Mouse (Mus musculus): ENCODE data around the gene Pde11a. TPM values are rescaled to one million over a fixed set of nuclear protein-coding genes. Genes with fewer than 3 reads are reported as not detected.

Pde11a gene
- polyA plus RNA-seq, 1 experiment = 0.83 TPM

DNA sequence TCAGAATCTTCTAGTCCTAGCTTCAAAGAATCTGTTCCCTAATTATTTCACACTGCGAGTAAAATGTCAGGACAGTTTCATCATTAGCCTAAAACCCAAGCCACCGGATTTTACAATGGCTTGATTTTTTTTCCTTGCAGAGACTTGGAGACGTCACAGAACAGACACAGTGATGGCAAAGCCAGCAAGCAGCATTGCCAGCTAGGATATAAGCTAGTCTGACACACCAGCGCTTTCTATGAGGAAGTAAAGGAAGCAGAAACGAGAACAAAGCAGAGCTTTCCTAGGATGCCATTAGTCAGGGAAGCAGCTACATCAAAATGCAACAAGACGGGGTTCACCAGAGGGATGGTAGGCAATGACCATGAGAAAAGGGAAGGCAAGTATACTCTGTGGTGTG is 9.3 kb upstream of the Pde11a start:
- no peaks in the 10 kb centered on the region for H3K27me3 ChIP-seq (replicated peaks; ENCODE audit: control insufficient read depth, insufficient read depth, low read length)
- no peaks in the 10 kb centered on the region for H3K36me3 ChIP-seq (ENCODE audit: control insufficient read depth, insufficient read depth, low read length)
- DNase-seq = no peak
- TF ChIP-seq CTCF (conservative IDR thresholded peaks at IDR 0.05; ENCODE audit: insufficient read depth, insufficient read length, low read depth, low read length) (no peak), POLR2A (IDR thresholded peaks at IDR 0.05; ENCODE audit: low read depth, low read length) (no peak)
- no peaks in the 10 kb centered on the region for H3K4me1 ChIP-seq (ENCODE audit: control insufficient read depth, insufficient read depth, low read length)
- 76% methylated on average over 6 of the region's 6 CpGs for WGBS
- H3K27ac ChIP-seq (ENCODE audit: insufficient read depth, low read depth, low read length) = no peak overlapping the region
- no peak overlapping the region for H3K4me3 ChIP-seq (ENCODE audit: insufficient read depth, low read depth, low read length)

DNA sequence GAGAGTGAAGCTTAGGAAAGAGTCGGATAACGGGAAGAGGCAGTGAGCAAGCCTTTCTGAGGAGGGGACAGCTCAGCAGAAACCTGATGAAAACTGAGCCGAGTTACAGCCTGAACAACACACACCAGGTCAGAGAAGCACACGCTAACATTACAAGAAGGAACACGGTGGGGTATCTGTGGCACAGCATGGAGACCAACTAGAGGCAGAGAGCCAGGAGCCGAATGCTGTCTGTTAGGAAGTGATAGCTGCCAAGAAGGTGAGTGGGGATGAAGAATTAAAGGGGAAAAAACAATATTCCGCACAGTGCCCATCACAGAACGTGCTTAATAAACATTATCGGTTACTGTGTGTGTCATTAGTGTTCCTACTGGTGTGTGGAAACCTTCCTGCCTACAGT is 3.6 kb upstream of the Pde11a start:
- WGBS = 85% methylated on average over 9 of the region's 9 CpGs
- H3K4me1 ChIP-seq (ENCODE audit: control insufficient read depth, insufficient read depth, low read length) = 0 out of 2 replicates have a peak, but pooled peaks cover 3% of the 10 kb centered on the region
- no peak overlapping the region for H3K27ac ChIP-seq (ENCODE audit: insufficient read depth, low read depth, low read length)
- no peak overlapping the region for H3K4me3 ChIP-seq (ENCODE audit: insufficient read depth, low read depth, low read length)
- H3K27me3 ChIP-seq (replicated peaks; ENCODE audit: control insufficient read depth, insufficient read depth, low read length) = no peaks in the 10 kb centered on the region
- no peak for DNase-seq
- TF ChIP-seq POLR2A (IDR thresholded peaks at IDR 0.05; ENCODE audit: low read depth, low read length) (no peak), CTCF (conservative IDR thresholded peaks at IDR 0.05; ENCODE audit: insufficient read depth, insufficient read length, low read depth, low read length) (no peak)
- H3K36me3 ChIP-seq (ENCODE audit: control insufficient read depth, insufficient read depth, low read length) = no peaks in the 10 kb centered on the region

DNA sequence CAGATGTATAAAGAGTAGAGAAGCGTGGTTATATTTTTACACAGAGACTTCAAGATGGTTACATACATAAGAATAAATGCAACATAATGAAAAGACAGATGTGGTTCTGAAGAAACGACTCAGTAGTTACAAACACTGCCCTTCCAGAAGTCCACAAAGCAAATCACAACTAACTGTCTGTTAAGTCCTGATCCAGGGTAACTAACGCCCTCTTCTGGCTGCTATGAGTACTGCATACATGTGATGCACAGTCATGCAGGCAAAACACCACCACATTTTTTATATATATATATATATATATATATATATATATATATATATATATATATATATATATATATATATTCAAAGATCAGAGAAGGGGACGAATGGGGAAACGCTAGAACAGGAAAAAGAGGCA is 4.0 kb downstream of the Pde11a start:
- no peaks in the 10 kb centered on the region; the same call in 1 of the 2 replicates for H3K27me3 ChIP-seq (replicated peaks; ENCODE audit: control insufficient read depth, insufficient read depth, low read length)
- no peak overlapping the region for H3K27ac ChIP-seq (ENCODE audit: insufficient read depth, low read depth, low read length)
- H3K36me3 ChIP-seq (ENCODE audit: control insufficient read depth, insufficient read depth, low read length) = no peaks in the 10 kb centered on the region
- 0 out of 2 replicates have a peak, but pooled peaks cover 3% of the 10 kb centered on the region for H3K4me1 ChIP-seq (ENCODE audit: control insufficient read depth, insufficient read depth, low read length)
- TF ChIP-seq POLR2A (IDR thresholded peaks at IDR 0.05; ENCODE audit: low read depth, low read length) (no peak), CTCF (conservative IDR thresholded peaks at IDR 0.05; ENCODE audit: insufficient read depth, insufficient read length, low read depth, low read length) (no peak)
- 79% methylated on average over 5 of the region's 5 CpGs for WGBS
- DNase-seq = no peak
- H3K4me3 ChIP-seq (ENCODE audit: insufficient read depth, low read depth, low read length) = no peak overlapping the region

- DNase-seq = no peak
- WGBS = 63% methylated on average over 11 of the region's 11 CpGs
- Histone ChIP-seq H3K36me3 (ENCODE audit: control insufficient read depth, insufficient read depth, low read length) (no peaks in the 10 kb centered on the region), H3K27me3 (replicated peaks; ENCODE audit: control insufficient read depth, insufficient read depth, low read length) (no peaks in the 10 kb centered on the region; the same call in 1 of the 2 replicates), H3K27ac (ENCODE audit: insufficient read depth, low read depth, low read length) (no peak overlapping the region), H3K4me3 (ENCODE audit: insufficient read depth, low read depth, low read length) (no peak overlapping the region), H3K4me1 (ENCODE audit: control insufficient read depth, insufficient read depth, low read length) (no peaks in the 10 kb centered on the region)
- TF ChIP-seq POLR2A (IDR thresholded peaks at IDR 0.05; ENCODE audit: low read depth, low read length) = no peak
- no peak for TF ChIP-seq CTCF (conservative IDR thresholded peaks at IDR 0.05; ENCODE audit: insufficient read depth, insufficient read length, low read depth, low read length)
Observed at GRCm38 (mm10) chr2:76332161-76332805, 6.3 kb downstream of the Pde11a start.

DNA sequence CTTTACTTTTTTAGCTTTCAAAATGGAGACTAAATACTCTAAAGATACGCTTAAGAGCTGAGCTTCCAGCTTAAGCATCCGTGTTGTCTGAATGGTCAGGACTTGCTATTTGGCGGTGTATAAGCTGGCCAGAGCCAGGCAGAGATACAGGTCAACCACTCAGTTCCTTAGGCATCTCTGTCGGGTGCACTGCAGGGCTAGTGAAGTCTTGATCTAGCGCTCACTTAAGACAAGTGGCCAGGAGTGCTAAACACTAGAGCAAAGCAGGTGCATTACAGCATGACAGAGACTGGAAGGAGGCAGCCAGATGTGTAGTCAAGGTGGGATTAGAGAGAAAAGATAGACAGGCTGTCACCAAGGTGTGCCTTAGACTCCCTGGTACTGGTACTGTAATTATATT is 8.5 kb downstream of the Pde11a start:
- DNase-seq = no peak
- Histone ChIP-seq H3K36me3 (ENCODE audit: control insufficient read depth, insufficient read depth, low read length) (no peaks in the 10 kb centered on the region), H3K27ac (ENCODE audit: insufficient read depth, low read depth, low read length) (no peak overlapping the region), H3K4me1 (ENCODE audit: control insufficient read depth, insufficient read depth, low read length) (no peaks in the 10 kb centered on the region), H3K27me3 (replicated peaks; ENCODE audit: control insufficient read depth, insufficient read depth, low read length) (no peaks in the 10 kb centered on the region; the same call in 1 of the 2 replicates), H3K4me3 (ENCODE audit: insufficient read depth, low read depth, low read length) (no peak overlapping the region)
- TF ChIP-seq POLR2A (IDR thresholded peaks at IDR 0.05; ENCODE audit: low read depth, low read length) (no peak), CTCF (conservative IDR thresholded peaks at IDR 0.05; ENCODE audit: insufficient read depth, insufficient read length, low read depth, low read length) (no peak)
- WGBS = 93% methylated on average over 5 of the region's 5 CpGs

- TF ChIP-seq CTCF (conservative IDR thresholded peaks at IDR 0.05; ENCODE audit: insufficient read depth, insufficient read length, low read depth, low read length) (no peak), POLR2A (IDR thresholded peaks at IDR 0.05; ENCODE audit: low read depth, low read length) (no peak)
- H3K36me3 ChIP-seq (ENCODE audit: control insufficient read depth, insufficient read depth, low read length) = no peaks in the 10 kb centered on the region
- no peak for DNase-seq
- WGBS = 69% methylated on average over 3 of the region's 3 CpGs
- no peaks in the 10 kb centered on the region for H3K27me3 ChIP-seq (replicated peaks; ENCODE audit: control insufficient read depth, insufficient read depth, low read length)
- H3K27ac ChIP-seq (ENCODE audit: insufficient read depth, low read depth, low read length) = no peak overlapping the region
- no peaks in the 10 kb centered on the region for H3K4me1 ChIP-seq (ENCODE audit: control insufficient read depth, insufficient read depth, low read length)
- H3K4me3 ChIP-seq (ENCODE audit: insufficient read depth, low read depth, low read length) = no peak overlapping the region
Observed at GRCm38 (mm10) chr2:76326161-76326560, 12.4 kb downstream of the Pde11a start.

- H3K4me3 ChIP-seq (ENCODE audit: insufficient read depth, low read depth, low read length) = no peak overlapping the region
- TF ChIP-seq CTCF (conservative IDR thresholded peaks at IDR 0.05; ENCODE audit: insufficient read depth, insufficient read length, low read depth, low read length) (no peak), POLR2A (IDR thresholded peaks at IDR 0.05; ENCODE audit: low read depth, low read length) (no peak)
- no peak for DNase-seq
- no peak overlapping the region for H3K27ac ChIP-seq (ENCODE audit: insufficient read depth, low read depth, low read length)
- H3K36me3 ChIP-seq (ENCODE audit: control insufficient read depth, insufficient read depth, low read length) = no peaks in the 10 kb centered on the region
- no peaks in the 10 kb centered on the region for H3K27me3 ChIP-seq (replicated peaks; ENCODE audit: control insufficient read depth, insufficient read depth, low read length)
- 93% methylated on average over 5 of the region's 5 CpGs for WGBS
- H3K4me1 ChIP-seq (ENCODE audit: control insufficient read depth, insufficient read depth, low read length) = no peaks in the 10 kb centered on the region
Observed at GRCm38 (mm10) chr2:76324463-76324862, 14.1 kb downstream of the Pde11a start.
